Mouse (Mus musculus): ENCODE measurements around the gene Abhd17a. TPM values are rescaled to one million over a fixed set of nuclear protein-coding genes. Genes with fewer than 3 reads are reported as not detected.

The Abhd17a gene
- total and polyA plus RNA-seq, 3 experiments: 37.2 to 49.1 (median 48.0) TPM

GRCm38 (mm10) chr10:80538180-80538579, 52.0 kb downstream of the Abhd17a start:
- dilution Hi-C loops (cut with MboI; ENCODE audit: extremely low pct_ligation_motif_present, extremely low pct_unique_long_range_greater_than_20kb, low sequenced_read_pairs) (no loop called here), in situ Hi-C loops (cut with MboI; ENCODE audit: low pct_ligation_motif_present, low pct_unique_long_range_greater_than_20kb, low sequenced_read_pairs) (no loop called here)
- Histone ChIP-seq H3K9ac (ENCODE audit: insufficient read depth, low read depth) (no peak overlapping the region), H3K9me3 (replicated peaks; ENCODE audit: low read length) (no peaks in the 10 kb centered on the region), H3K4me1 (ENCODE audit: control insufficient read depth in 1 of 2, insufficient read depth in 2 of 2) (peaks cover 21 to 40% of the 10 kb centered on the region in 2 experiments), H3K4me2 (ENCODE audit: insufficient read depth, low read depth, poor library complexity, severe bottlenecking) (peak overlapping the region; percentile 82; the same call in 1 of the 2 replicates), H3K27me3 (replicated peaks) (peaks cover 10% of the 10 kb centered on the region), H3K36me3 (replicated peaks in 1 of 2; ENCODE audit: control insufficient read depth in 1 of 2, insufficient read depth in 1 of 2, low read length in 1 of 2) (peaks cover 19 to 28% of the 10 kb centered on the region in 2 experiments), H3K79me2 (replicated peaks; ENCODE audit: control insufficient read depth, extremely low read depth, insufficient read depth, poor library complexity, severe bottlenecking) (no peaks in the 10 kb centered on the region), H3K27ac (ENCODE audit: insufficient read depth, low read depth) (no peak overlapping the region), H3K4me3 (replicated peaks in 1 of 3; ENCODE audit: low read depth in 2 of 3, low read length in 2 of 3, poor library complexity in 1 of 3) (no peak overlapping the region)
- TF ChIP-seq USF2 (conservative IDR thresholded peaks at IDR 0.05; ENCODE audit: low read depth, low read length) (no peak), ETS1 (conservative IDR thresholded peaks at IDR 0.05; ENCODE audit: low read depth, low read length) (peak; percentile 22), MEF2A (IDR thresholded peaks at IDR 0.05; ENCODE audit: borderline replicate concordance, low read depth, low read length) (no peak), USF1 (IDR thresholded peaks at IDR 0.05; ENCODE audit: low read depth, low read length) (peak; percentile 8; the same call in 1 of the 2 replicates), BHLHE40 (IDR thresholded peaks at IDR 0.05; ENCODE audit: low read depth, low read length) (peak; percentile 83)
- DNase-seq (ENCODE audit: extremely low read depth): peak; percentile 51

GRCm38 (mm10) chr10:80535711-80536110, 54.4 kb downstream of the Abhd17a start:
- DNase-seq (ENCODE audit: extremely low read depth): no peak
- Histone ChIP-seq H3K9ac (ENCODE audit: insufficient read depth, low read depth) (no peak overlapping the region), H3K4me2 (ENCODE audit: insufficient read depth, low read depth, poor library complexity, severe bottlenecking) (peak overlapping the region; percentile 7; the same call in 1 of the 2 replicates), H3K4me1 (ENCODE audit: control insufficient read depth in 1 of 2, insufficient read depth in 2 of 2) (peaks cover 21 to 54% of the 10 kb centered on the region in 2 experiments), H3K79me2 (replicated peaks; ENCODE audit: control insufficient read depth, extremely low read depth, insufficient read depth, poor library complexity, severe bottlenecking) (no peaks in the 10 kb centered on the region), H3K27ac (ENCODE audit: insufficient read depth, low read depth) (no peak overlapping the region), H3K9me3 (replicated peaks; ENCODE audit: low read length) (no peaks in the 10 kb centered on the region), H3K36me3 (replicated peaks in 1 of 2; ENCODE audit: control insufficient read depth in 1 of 2, insufficient read depth in 1 of 2, low read length in 1 of 2) (peaks cover 0 to 4% of the 10 kb centered on the region in 2 experiments), H3K27me3 (replicated peaks) (peaks cover 10% of the 10 kb centered on the region), H3K4me3 (replicated peaks in 1 of 3; ENCODE audit: low read depth in 2 of 3, low read length in 2 of 3, poor library complexity in 1 of 3) (peak overlapping the region in 1 of 3 experiments; percentile 20)
- TF ChIP-seq ELF1 (IDR thresholded peaks at IDR 0.05; ENCODE audit: low read depth, low read length) (no peak), MEF2A (IDR thresholded peaks at IDR 0.05; ENCODE audit: borderline replicate concordance, low read depth, low read length) (no peak), IRF4 (IDR thresholded peaks at IDR 0.05; ENCODE audit: low read depth, low read length) (no peak), ZKSCAN1 (IDR thresholded peaks at IDR 0.05; ENCODE audit: borderline replicate concordance, low read depth, low read length) (no peak)
- in situ Hi-C loops (cut with MboI; ENCODE audit: low pct_ligation_motif_present, low pct_unique_long_range_greater_than_20kb, low sequenced_read_pairs) (no loop called here), dilution Hi-C loops (cut with MboI; ENCODE audit: extremely low pct_ligation_motif_present, extremely low pct_unique_long_range_greater_than_20kb, low sequenced_read_pairs) (no loop called here)

- Histone ChIP-seq H3K4me3 (replicated peaks in 1 of 3; ENCODE audit: low read depth in 2 of 3, low read length in 2 of 3, poor library complexity in 1 of 3) (peak overlapping the region in 1 of 3 experiments; percentile 20), H3K4me2 (ENCODE audit: insufficient read depth, low read depth, poor library complexity, severe bottlenecking) (0 out of 2 replicates have a peak overlapping the region, but pooled peaks have one; percentile 7), H3K4me1 (ENCODE audit: control insufficient read depth in 1 of 2, insufficient read depth in 2 of 2) (peaks cover 21 to 54% of the 10 kb centered on the region in 2 experiments), H3K9me3 (replicated peaks; ENCODE audit: low read length) (no peaks in the 10 kb centered on the region), H3K27ac (ENCODE audit: insufficient read depth, low read depth) (no peak overlapping the region), H3K9ac (ENCODE audit: insufficient read depth, low read depth) (no peak overlapping the region), H3K36me3 (replicated peaks in 1 of 2; ENCODE audit: control insufficient read depth in 1 of 2, insufficient read depth in 1 of 2, low read length in 1 of 2) (no peaks in the 10 kb centered on the region), H3K79me2 (replicated peaks; ENCODE audit: control insufficient read depth, extremely low read depth, insufficient read depth, poor library complexity, severe bottlenecking) (no peaks in the 10 kb centered on the region), H3K27me3 (replicated peaks) (peaks cover 11% of the 10 kb centered on the region)
- dilution Hi-C loops (cut with MboI; ENCODE audit: extremely low pct_ligation_motif_present, extremely low pct_unique_long_range_greater_than_20kb, low sequenced_read_pairs): no loop called here
- in situ Hi-C loops (cut with MboI; ENCODE audit: low pct_ligation_motif_present, low pct_unique_long_range_greater_than_20kb, low sequenced_read_pairs): no loop called here
- DNase-seq (ENCODE audit: extremely low read depth): peak; percentile 42
- no peak for TF ChIP-seq ZNF384 (IDR thresholded peaks at IDR 0.05; ENCODE audit: low read depth, low read length)
These were observed 55.1 kb downstream of the Abhd17a start for GRCm38 (mm10) chr10:80535071-80535470.

Data from CH12.LX (cell line).